Mouse (Mus musculus): ENCODE measurements around the gene Tmem222. TPM values are rescaled to one million over a fixed set of nuclear protein-coding genes. Genes with fewer than 3 reads are reported as not detected.

Tmem222 gene
- polyA plus RNA-seq, 1 experiment = 58.0 TPM

DNA sequence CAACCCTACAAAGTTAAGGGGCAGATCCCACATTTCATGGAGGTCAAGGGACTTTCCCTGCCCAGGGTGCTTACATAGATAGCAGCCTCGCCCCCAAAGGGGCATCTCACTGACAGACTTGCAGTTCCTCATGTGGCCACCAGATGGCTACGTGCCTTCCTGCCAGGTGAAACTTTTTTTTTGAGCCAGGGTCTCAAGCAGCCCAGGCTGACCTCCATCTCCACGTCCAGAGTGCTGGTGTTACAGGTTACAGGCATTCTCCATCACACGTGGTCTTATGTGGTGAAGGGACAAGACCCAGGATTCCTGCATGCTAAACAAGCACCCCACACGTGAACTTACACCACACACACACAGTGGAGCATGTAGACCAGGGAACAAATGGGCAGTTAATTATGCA lies 60.0 kb downstream of the Tmem222 start:
- Histone ChIP-seq H3K4me3 (ENCODE audit: extremely low read depth, insufficient read depth, insufficient read length) (no peak overlapping the region), H3K27ac (ENCODE audit: insufficient read depth, low read length) (no peak overlapping the region), H3K4me1 (ENCODE audit: control insufficient read depth, insufficient read depth, insufficient read length) (no peaks in the 10 kb centered on the region), H3K27me3 (ENCODE audit: control insufficient read depth, insufficient read depth, low read length) (peaks cover under 1% of the 10 kb centered on the region; the same call in 1 of the 2 replicates), H3K36me3 (ENCODE audit: control insufficient read depth, insufficient read depth, low read length) (no peaks in the 10 kb centered on the region)
- WGBS = 17% methylated on average over 5 of the region's 5 CpGs
- TF ChIP-seq CTCF (IDR thresholded peaks at IDR 0.05; ENCODE audit: extremely low read depth, insufficient read depth, insufficient read length, insufficient replicate concordance) = peak; percentile 75; the same call in 1 of the 2 replicates
- no peak for TF ChIP-seq POLR2A (IDR thresholded peaks at IDR 0.05; ENCODE audit: low read depth, low read length)
- peak in 1 of 2 experiments; percentile 59 for DNase-seq (ENCODE audit: low read depth in 1 of 2, low spot score in 2 of 2)

Other genes starting within 250 kb of the Tmem222 start
- 76.2 and 87.6 TPM in 2 replicates for gene Wasf2, start 147.3 kb downstream of the Tmem222 start, polyA plus RNA-seq (2012; rRNA removed)
- gene Cd164l2, start 65.7 kb downstream of the Tmem222 start, polyA plus RNA-seq (2012; rRNA removed) = 0.19 and 0.54 TPM in 2 replicates
- gene Gpr3, start 65.3 kb downstream of the Tmem222 start, polyA plus RNA-seq (2012; rRNA removed) = 0.02 TPM in 1 of 2 replicates, not detected in the other
- 4.0 and 5.8 TPM in 2 replicates for gene Map3k6, start 37.0 kb downstream of the Tmem222 start, polyA plus RNA-seq (2012; rRNA removed)
- 6.8 and 7.1 TPM in 2 replicates for gene Sytl1, start 14.7 kb downstream of the Tmem222 start, polyA plus RNA-seq (2012; rRNA removed)
- 33.0 and 33.3 TPM in 2 replicates for gene Wdtc1, start 75.7 kb upstream of the Tmem222 start, polyA plus RNA-seq (2012; rRNA removed)
- 39.4 and 46.9 TPM in 2 replicates for gene Slc9a1, start 91.9 kb upstream of the Tmem222 start, polyA plus RNA-seq (2012; rRNA removed)
- gene Tent5b, start 202.3 kb upstream of the Tmem222 start, polyA plus RNA-seq (2012; rRNA removed) = 0.30 and 0.31 TPM in 2 replicates
- gene Trnp1, start 220.8 kb upstream of the Tmem222 start, polyA plus RNA-seq (2012; rRNA removed) = 0.49 and 0.99 TPM in 2 replicates
- 0.65 and 0.76 TPM in 2 replicates for gene Kdf1, start 241.2 kb upstream of the Tmem222 start, polyA plus RNA-seq (2012; rRNA removed)

Data from spleen, adult 2 months (tissue).